ENCODE assay signal across 13 mouse cellular contexts in genomic region chr11:56169576-56169975, GRCm38 (mm10).
A peak's percentile ranks its signal among the peaks of the same experiment; 100 is the strongest.
DNase-seq lines count a peak whose midpoint lies in the region; ATAC-seq and TF ChIP-seq lines count a peak whose summit lies in the region.
"Had no signal": no experiment of that assay in that cellular context is flagged by ENCODE, and none has a peak within 500 bp of the region (broad histone marks: within the 10 kb centered on the region; RNA-seq: fewer than 3 reads in every experiment).

No protein-coding gene starts in this region.

- DNase-seq in brain, embryonic 14.5 days (ENCODE audit: low read depth) = peak; percentile 88
- DNase-seq in cerebellum, adult 9-10 months = peak; percentile 13
- DNase-seq in layer of hippocampus, adult 18-20 months (ENCODE audit: low spot score in 2 of 2) = peak; percentile 80 to 82
- peak; percentile 47 to 79 for DNase-seq in left cerebral cortex, postnatal 25 days (ENCODE audit: low spot score in 2 of 2)
- DNase-seq in spleen, postnatal 36 days (ENCODE audit: low spot score in 2 of 2) = no peak
- DNase-seq in kidney, adult 2 months = no peak
- DNase-seq in gastrocnemius, postnatal 25 days = no peak
- DNase-seq: adrenal gland, postnatal 36 days; embryo, embryonic 11 days; liver, postnatal 0 days had no signal

- no peak for ATAC-seq in hindbrain, embryonic 12.5 days (ENCODE audit: low FRiP score)
- ATAC-seq: liver, postnatal 0 days had no signal

- no peak overlapping the region for H3K4me2 ChIP-seq in hindbrain, embryonic 12.5 days (replicated peaks)
- H3K4me2 ChIP-seq: heart, embryonic 13.5 days; neural tube, embryonic 13.5 days had no signal

- no peak overlapping the region for H3K27ac ChIP-seq in kidney, adult 2 months (ENCODE audit: insufficient read depth, low read depth, low read length)
- no peak overlapping the region for H3K27ac ChIP-seq in hindbrain, embryonic 12.5 days
- H3K27ac ChIP-seq: heart, embryonic 13.5 days; neural tube, embryonic 13.5 days had no signal

- no peaks in the 10 kb centered on the region for H3K9me3 ChIP-seq in hindbrain, embryonic 12.5 days (replicated peaks)
- H3K9me3 ChIP-seq: heart, embryonic 13.5 days; neural tube, embryonic 13.5 days had no signal

- H3K4me1 ChIP-seq in kidney, adult 2 months (ENCODE audit: control insufficient read depth, insufficient read depth, low read length) = no peaks in the 10 kb centered on the region
- H3K4me1 ChIP-seq in hindbrain, embryonic 12.5 days = no peaks in the 10 kb centered on the region
- H3K4me1 ChIP-seq: heart, embryonic 13.5 days; neural tube, embryonic 13.5 days had no signal

- H3K4me3 ChIP-seq in kidney, adult 2 months (ENCODE audit: insufficient read depth, low read depth, low read length) = no peak overlapping the region
- H3K4me3 ChIP-seq in hindbrain, embryonic 12.5 days = no peak overlapping the region
- H3K4me3 ChIP-seq: heart, embryonic 13.5 days; neural tube, embryonic 13.5 days had no signal

- no peaks in the 10 kb centered on the region for H3K36me3 ChIP-seq in kidney, adult 2 months (ENCODE audit: control insufficient read depth, insufficient read depth, low read length)
- no peaks in the 10 kb centered on the region for H3K36me3 ChIP-seq in hindbrain, embryonic 12.5 days
- H3K36me3 ChIP-seq: heart, embryonic 13.5 days; neural tube, embryonic 13.5 days had no signal

- TF ChIP-seq POLR2A in brain, embryonic 14.5 days (IDR thresholded peaks at IDR 0.05; ENCODE audit: borderline replicate concordance, extremely low read depth, insufficient read depth, insufficient read length, poor library complexity, severe bottlenecking) = no peak
- TF ChIP-seq POLR2A in kidney, adult 2 months (IDR thresholded peaks at IDR 0.05; ENCODE audit: low read depth, low read length) = no peak

- intact Hi-C loops in left cerebral cortex, postnatal 25 days (cut with DNase I) = loop anchor here (10.0 kb wide), 1 partner anchor 185 kb away; no protein-coding TSS in a partner anchor

- no peak for TF ChIP-seq CTCF in brain, embryonic 14.5 days (IDR thresholded peaks at IDR 0.05; ENCODE audit: borderline replicate concordance, extremely low read depth, insufficient read depth, insufficient read length)
- no peak for TF ChIP-seq CTCF in kidney, adult 2 months (conservative IDR thresholded peaks at IDR 0.05; ENCODE audit: insufficient read depth, insufficient read length, low read depth, low read length)

- WGBS in kidney, adult 2 months = 79% methylated on average over 9 of the region's 9 CpGs
- 72% methylated on average over 9 of the region's 9 CpGs for WGBS in hindbrain, embryonic 12.5 days

- no peak overlapping the region for H3K9ac ChIP-seq in hindbrain, embryonic 12.5 days
- H3K9ac ChIP-seq: heart, embryonic 13.5 days; liver, postnatal 0 days; neural tube, embryonic 13.5 days had no signal

- no peaks in the 10 kb centered on the region; the same call in 1 of the 2 replicates for H3K27me3 ChIP-seq in kidney, adult 2 months (replicated peaks; ENCODE audit: control insufficient read depth, insufficient read depth, low read length)
- no peaks in the 10 kb centered on the region for H3K27me3 ChIP-seq in hindbrain, embryonic 12.5 days
- H3K27me3 ChIP-seq: heart, embryonic 13.5 days; neural tube, embryonic 13.5 days had no signal

Comparison
In these comparisons a context has a peak if more than half of its experiments do, and no peak if none do; other contexts are left out.
1. DNase-seq: peak in brain, embryonic 14.5 days (single experiment), cerebellum, adult 9-10 months (single experiment), layer of hippocampus, adult 18-20 months (2 of 2) and left cerebral cortex, postnatal 25 days (2 of 2); none in spleen, postnatal 36 days (0 of 2), kidney, adult 2 months (single experiment) and gastrocnemius, postnatal 25 days (single experiment).